Mouse (Mus musculus) ovary, postnatal 36 days (tissue): ENCODE measurements at regions not wholly inside any gene's neighbourhood (a gene's known extent, or its start where the extent isn't known, plus 50 kb on each side); places are given as distances from the start of the nearest gene placed in this dataset.

Source experiments
- DNase-seq: peaks from one replicate; pipeline ENCODE4 v3.0.0; 2022; ENCODE audit warnings: low spot score, mixed read lengths

DNA sequence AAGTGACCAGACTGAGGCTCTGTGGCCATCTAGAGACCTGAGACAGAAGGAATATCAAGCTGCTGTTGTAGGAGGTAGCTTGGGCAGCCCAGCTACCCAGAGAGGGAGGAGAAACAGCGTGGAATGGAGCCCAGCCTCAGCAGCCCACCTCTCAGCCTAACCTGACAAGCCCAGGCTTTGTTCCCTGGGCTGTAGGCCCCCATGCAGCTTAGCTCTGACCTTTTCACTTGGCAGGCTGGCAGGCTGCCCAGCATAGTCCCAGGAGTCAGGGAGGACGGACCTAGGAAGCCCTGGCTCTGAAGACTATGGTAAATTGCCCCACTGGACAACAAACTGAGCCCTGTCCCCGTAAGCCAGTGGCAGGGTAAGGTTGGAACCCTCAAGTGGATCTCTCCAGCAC, 141.8 kb upstream of the Csf3r start:
- DNase-seq = peak; percentile 24

DNA sequence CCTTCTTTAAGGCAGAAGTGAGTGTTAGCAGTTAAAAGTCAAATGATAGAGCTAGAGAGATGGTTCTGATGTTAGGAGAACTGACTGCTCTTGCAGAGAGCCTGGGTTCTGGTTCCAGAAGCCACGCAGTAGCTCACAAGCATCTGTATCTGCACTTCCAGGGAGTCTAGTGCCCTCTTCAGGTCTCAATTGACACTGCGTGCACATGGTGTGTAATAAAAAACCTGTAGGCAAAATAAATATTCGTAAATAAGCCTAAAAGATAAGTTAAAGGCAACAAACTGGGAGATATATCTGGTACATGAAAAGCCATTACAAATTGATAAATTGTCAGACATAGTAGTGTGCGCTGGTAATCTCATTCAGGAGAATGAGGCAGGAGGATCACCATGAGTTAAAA, 133.8 kb upstream of the Csf3r start:
- no peak for DNase-seq

- no peak for DNase-seq
Observed at GRCm38 (mm10) chr4:125893139-125893538, 131.2 kb upstream of the Csf3r start.

GRCm38 (mm10) chr4:125897707-125898106, 126.6 kb upstream of the Csf3r start:
- no peak for DNase-seq

- DNase-seq = no peak
Observed at GRCm38 (mm10) chr4:125898631-125899348, 125.6 kb upstream of the Csf3r start.

DNA sequence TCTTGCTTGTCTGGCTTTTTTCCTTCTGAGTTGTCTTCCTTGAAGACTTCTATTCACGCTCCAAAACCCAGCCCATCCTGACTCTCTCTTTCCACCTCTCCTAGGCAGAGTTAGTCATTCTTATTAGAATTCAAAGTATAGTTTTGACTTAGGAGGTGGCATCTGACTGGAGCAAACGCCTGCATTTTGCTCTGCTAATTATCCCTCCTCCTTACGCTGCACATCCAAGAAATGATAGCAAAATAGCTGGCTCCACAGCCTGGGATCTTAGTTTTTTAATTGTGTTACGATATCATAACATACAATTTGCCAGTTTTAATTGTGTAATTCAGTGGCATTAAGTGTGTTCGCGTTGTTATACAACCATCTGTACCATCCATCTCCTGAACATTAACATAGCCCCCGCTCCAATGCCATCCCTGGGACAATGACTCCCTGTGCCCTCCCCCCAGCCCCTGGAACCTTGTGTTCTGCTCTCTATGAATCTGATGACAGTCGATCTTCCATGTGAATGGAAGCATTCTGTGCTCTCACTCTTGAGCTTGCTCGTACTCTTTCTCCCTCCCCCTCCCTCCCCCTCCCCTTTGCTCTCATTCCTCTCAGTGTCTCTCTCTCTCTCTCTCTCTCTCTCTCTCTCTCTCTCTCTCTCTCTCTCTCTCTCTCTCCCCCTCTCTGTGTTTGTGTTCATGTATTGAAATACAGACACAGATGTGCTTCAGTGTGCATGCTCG, 122.6 kb upstream of the Csf3r start:
- no peak for DNase-seq

DNA sequence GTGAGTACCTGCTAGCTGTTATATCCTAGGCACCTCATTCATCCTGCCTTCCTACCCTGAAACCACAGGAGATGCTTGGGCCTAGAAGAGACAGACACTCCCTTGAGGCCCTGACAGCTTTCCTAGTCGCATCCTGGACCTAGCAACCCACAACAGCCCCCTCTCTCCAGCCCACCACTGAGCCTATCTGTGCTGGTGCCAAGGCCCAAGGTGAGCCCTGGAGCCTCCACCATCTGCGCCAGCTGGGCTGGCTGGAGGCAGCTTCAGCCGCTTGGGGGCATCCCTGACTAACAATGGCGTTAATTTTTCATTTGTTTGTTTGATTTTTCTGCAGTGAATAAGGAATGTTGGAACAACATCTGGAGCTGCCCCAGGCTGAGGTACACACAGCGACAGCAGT, 118.1 kb upstream of the Csf3r start:
- no peak for DNase-seq

DNA sequence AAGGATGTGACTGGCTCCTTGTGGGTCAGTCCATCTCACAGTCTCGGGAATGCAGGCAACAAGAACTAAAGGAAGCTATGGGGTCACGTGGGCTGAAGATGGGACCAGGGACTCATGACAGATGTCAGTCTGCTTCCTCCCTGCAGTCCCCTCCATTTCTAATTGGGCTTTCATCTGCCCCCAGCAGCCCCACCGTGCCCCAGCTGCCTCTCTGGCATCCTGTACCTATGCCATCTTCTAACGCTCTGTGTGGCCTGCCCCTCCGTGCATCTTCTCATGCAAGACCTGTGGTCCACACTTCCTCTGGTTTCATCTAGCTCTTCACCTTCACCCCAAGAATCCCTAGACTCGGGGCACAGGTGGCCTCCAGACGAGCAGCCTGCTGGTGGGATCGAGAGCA, 115.4 kb upstream of the Csf3r start:
- no peak for DNase-seq

DNA sequence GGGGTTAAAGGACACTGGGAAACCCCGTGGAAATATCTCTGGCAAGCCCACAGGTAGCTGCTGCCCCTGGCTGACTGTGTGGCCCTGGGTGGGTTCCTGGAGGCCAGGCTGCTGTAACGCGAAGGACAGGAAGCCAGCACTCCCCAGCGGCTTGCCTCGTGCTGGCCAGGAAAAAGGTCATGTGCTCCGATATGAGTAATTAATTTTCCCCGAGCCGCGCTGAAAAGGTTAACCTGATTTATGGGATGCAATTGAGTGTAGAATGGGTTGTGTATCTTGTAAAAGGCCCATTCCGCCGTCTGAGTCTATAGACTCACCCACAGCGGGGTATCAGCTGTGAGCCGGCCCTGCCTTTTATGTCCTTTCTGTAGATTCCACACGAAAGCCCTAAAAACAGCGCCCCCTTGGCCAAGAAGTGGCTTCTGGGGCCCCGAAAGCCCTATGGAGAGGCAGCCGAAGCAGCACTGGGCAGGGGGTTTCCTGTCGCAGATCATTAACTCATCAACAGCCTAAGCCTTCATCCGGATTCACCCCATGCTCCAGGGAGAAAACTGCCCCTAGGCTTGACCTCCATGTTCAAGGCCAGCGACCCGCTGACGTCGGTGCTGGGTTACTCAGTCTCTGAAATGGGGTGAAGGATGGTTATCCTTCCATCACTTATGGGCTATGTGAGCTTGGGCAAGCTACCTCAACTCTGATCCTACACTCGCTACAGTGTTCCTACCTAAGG, 112.6 kb upstream of the Csf3r start:
- DNase-seq = no peak

- peak; percentile 31 for DNase-seq
Observed at GRCm38 (mm10) chr4:125912444-125913049, 111.8 kb upstream of the Csf3r start.

DNA sequence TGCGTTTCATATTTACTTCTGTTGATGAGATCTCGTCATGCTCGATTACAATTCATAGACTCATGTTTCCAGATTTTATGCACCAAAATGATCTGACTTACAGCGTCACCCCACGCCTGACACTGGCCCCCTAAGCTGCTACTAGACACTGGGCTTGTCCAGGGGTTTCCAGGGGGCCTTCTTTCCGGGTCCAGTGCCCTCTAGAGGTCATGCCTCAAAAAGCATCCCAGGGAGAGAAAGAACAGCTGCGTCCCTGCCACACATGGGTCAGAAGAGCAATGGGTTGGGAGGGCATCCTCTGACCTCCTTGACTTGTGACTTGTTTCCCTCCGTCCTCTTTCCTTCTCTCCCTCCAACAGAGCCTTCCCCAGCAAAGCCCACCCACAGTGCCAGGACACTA, 109.2 kb upstream of the Csf3r start:
- no peak for DNase-seq

DNA sequence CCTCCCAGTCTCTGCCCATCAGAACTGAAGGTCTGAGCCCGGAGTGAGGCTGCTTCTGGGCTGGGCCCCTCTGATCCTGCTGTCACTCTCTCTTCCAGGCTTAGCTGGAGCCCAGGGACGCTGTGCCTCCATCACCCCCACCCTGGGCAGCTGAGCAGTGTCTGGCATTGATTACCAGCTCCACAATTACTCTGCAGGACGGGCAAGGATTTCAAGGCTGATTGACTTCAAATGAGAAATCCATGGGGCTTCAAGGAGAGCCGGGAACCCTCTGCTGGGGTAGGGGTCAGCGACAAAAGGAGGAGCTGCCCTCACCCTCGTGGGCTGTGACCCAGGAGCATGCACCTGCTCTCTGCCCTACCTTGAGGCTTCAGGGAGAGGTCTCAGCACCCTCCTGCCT, 107.1 kb upstream of the Csf3r start:
- DNase-seq = no peak

DNA sequence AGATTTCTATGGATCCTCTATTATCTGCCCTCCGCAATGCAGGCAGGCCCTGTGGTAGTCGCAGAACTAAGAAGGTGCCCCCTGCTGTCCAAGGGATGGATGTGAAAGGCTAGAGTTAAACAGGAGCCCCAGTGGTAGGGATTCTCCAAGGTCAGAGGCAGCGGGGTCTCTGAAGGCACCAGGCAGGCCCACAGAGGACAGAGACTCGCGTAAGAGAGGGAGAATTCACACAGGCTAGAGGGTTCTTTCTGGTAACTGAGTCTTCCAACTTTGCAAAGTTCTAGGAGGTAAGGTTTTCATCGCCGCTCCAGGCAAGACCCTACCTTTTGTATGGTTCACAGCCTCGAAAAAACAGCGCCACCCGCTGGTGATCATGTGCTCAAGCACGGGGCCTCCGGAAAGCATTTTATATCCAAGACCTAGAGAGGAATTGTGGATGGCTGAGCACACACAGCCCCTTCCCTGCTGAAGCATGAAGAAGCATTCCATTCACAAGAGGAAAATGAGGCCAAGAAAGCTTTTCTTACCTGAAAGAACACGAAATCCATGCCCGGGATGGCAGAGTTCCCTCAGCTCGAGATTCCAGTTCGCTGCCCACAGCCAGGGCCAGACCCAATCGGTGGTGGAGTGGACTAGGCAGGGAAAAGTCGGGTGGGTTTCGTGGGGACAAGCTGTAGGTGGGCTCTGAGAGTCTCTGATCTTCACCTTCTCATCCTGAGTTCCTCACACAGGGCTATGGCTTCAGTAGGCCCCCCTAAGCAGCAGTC, 102.6 kb upstream of the Csf3r start:
- DNase-seq = peak; percentile 58

DNA sequence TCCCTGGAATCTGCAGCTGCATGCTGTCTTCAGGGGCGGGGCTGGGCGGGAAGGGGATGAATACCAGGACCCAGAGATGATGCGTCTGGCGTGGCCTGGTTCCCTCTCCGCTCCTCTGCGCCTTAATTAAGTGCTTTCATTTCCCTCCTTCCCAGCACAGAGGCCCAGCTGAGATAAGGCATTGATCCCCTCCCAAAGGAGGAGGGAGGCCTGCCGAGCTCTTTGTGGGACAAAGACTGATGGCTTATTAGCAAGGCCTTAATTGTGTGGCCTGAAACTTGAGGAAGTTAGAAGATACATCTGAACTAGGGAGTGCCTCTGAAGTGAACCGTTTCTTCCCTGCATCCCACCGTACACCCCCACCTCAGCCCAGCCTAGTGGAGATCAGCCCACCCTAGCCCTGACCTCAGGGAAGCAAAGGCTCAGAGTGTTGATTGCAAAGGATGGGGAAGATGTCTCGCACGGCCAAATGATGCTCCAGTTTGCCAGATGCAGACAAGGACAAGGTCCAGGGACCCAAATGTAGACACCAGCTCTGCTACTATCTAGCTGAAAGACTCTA, 102.0 kb upstream of the Csf3r start:
- no peak for DNase-seq

DNA sequence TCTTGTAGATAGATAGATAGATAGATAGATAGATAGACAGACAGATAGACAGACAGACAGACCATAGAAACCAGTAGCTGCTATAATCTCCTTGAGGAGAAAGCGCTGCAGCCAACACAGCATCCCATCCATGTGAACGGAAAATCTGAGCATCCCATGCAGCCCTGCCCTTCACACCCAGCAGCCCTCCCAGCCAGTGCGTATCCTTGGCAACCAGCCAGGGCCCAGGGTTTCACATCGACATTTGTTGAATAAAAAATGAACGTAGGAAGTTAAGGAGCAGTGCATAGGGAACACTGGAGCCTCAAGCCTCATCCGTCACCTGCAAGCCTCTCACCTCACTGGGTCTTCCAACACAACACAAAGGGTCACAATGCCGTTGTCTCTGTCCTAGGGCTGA, 101.1 kb upstream of the Csf3r start:
- DNase-seq = no peak

DNA sequence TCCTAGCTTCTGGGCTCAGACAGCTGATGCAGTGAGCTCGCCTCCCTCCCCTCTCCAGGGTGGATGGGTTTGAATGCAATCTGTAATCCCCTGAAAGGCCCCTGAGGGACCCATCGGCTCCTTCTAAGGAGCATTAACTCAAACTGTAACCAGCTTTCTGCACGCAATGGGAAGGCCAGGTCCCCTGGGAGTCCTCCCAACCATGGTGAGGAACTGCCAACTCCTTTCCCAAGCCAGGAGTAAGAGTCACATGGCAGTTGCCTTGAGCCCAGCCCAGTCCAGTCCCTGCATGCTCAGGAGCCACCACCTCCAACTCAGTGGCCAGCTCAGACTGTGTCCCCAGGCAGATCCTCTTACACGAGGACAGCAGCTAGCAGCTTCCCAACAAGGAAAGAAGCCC, 96.2 kb upstream of the Csf3r start:
- no peak for DNase-seq

DNA sequence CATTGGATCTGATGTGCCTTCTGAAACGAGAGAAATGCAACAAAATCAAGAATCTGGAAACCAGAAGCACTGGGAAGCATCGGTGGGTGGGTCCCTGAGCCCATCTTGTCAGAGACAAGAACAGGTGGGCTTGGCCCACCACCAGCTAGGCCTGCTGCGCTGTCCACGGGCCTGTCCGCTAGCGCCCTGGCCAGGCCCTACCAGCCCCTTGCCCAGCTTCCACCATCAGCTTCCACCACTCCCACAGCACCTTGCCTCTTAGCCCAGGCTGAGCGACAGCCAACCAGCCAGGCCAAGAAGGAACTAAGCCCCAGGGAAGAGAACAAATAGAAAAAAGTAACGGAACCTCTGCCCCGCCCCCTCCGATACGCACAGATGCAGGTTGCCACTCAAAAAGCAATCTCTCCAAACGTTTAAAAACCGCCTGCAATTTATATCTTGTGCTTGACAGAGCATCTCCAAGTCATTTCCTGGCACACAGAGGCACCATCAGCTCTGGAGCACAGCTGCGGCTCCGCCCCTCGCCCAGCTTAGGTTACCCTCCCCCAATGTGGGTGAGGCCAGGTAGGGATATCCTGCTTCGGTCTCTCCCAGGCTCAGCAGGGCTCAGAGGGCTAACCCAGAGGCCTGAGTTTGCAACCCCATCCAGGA, 95.1 kb upstream of the Csf3r start:
- DNase-seq = no peak

DNA sequence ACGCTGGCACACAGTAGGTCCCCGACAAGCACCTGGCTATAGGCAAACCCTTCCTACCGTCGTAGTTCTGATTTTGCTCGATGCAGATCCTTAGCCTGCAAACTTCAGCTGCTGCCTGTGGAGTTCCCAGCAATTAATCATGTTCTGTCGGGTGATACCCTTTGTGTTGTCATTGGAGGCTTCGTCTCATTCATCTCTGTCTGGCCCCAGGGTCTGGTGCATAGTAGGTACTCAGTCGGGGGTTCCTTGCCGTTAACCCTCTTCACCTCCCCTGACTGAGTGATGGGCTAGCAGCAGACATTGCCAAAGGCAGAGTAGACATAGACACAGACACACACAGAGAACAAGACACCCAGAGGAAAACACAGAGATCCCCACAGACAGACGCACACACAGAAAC, 93.6 kb upstream of the Csf3r start:
- no peak for DNase-seq

DNA sequence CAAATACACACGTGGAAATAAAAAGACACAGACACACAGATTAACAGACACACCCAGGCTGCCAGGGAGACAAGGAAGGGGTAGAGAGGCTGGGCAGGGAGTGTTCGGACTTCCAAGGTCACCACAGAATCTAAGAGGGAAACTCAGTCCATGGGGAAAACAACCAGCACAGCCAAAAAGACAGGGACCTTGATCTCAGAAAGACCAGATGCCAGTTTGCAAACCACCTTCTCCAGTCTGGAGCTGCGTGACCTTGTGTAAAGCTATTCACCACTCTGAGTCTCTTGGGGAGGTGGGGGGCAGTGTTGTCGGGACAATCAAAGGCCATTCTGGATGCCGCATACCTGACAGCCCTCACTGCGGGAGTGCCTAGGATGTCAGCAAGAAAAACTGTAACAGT, 93.0 kb upstream of the Csf3r start:
- peak; percentile 29 for DNase-seq

- no peak for DNase-seq
Observed at GRCm38 (mm10) chr4:125932036-125932756, 92.2 kb upstream of the Csf3r start.
